Mouse (Mus musculus) heart, postnatal 25 days (tissue): ENCODE data around the gene Gm29554. TPM values are rescaled to one million over a fixed set of nuclear protein-coding genes. Genes with fewer than 3 reads are reported as not detected.
"Not testable (repeated sequence)": the region's sequence is repeated elsewhere in the genome, so short reads cannot be mapped to it uniquely, and the experiment has no call there.

Experiments
- DNase-seq: peaks from one replicate; pipeline ENCODE4 v3.0.0; 2022; ENCODE audit warnings: low spot score
- intact Hi-C: fragments of 180-260 bp; cut with DNase I; formaldehyde crosslinking; loops from one replicate; pipeline ENCODE4 v1.15.1; 2025
- total RNA-seq, 2 experiments: library from RNA; stranded (reverse); gene quantifications; 2 replicates each; pipeline ENCODE4 v1.2.3; 2021

Gene Gm29554
- total RNA-seq: not detected

DNA sequence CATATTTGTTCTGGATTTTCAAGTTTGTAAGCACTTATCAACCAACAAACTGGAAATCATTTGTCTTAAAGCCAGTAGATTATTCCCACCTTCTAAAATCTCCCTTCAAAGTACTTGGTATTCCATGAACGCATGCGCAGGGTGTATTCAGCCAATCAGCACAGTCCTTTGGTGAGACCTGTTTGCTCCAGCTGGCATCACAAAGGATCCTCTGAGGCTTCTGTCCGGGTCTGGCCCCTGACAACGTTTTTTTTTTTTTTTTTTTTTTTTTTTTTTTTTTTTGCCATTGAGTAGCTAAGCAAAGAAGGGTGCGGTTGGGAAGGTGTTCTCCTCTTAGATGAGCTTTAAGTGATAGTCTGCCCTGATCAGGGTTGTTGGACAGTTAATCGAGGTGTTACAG is at the start of gene Gm29554:
Gm29554 (plus strand) TSS at position 301 of the 400 bp plus-strand sequence.
- DNase-seq: not testable (repeated sequence)

More for the DNA sequence above, at the start of gene Gm29554:
- intact Hi-C loops: not testable (repeated sequence)

Other genes starting within 250 kb of the Gm29554 start
- not detected for gene Gm20812, start 108.0 kb downstream of the Gm29554 start, total RNA-seq